Mouse (Mus musculus) heart, embryonic 10.5 days (tissue): ENCODE measurements around the gene Fam117b. TPM values are rescaled to one million over a fixed set of nuclear protein-coding genes. Genes with fewer than 3 reads are reported as not detected.

Experiments
- DNase-seq: peaks from one replicate; pipeline ENCODE4 v3.0.0-alpha.2; 2017; ENCODE audit warnings: low spot score
- H3K27ac ChIP-seq: fragments of 300-500 bp; sonication (generic); 2 replicates; pipeline ENCODE4 v1.5.1; 2016; ENCODE audit warnings: mild to moderate bottlenecking
- H3K27me3 ChIP-seq: fragments of 300-500 bp; sonication (generic); 2 replicates; pipeline ENCODE4 v1.6.1; 2016; ENCODE audit warnings: mild to moderate bottlenecking; ENCODE audit not compliant: poor library complexity, insufficient read depth, severe bottlenecking
- H3K36me3 ChIP-seq: fragments of 300-500 bp; sonication (generic); 2 replicates; pipeline ENCODE4 v1.6.1; 2016; ENCODE audit warnings: mild to moderate bottlenecking, moderate library complexity
- H3K4me1 ChIP-seq: fragments of 300-500 bp; sonication (generic); 2 replicates; pipeline ENCODE4 v1.6.1; 2016; ENCODE audit warnings: mild to moderate bottlenecking
- H3K4me3 ChIP-seq: fragments of 300-500 bp; sonication (generic); 2 replicates; pipeline ENCODE4 v1.5.1; 2016; ENCODE audit warnings: mild to moderate bottlenecking, moderate library complexity
- H3K9me3 ChIP-seq: fragments of 300-500 bp; sonication (generic); 2 replicates; pipeline ENCODE4 v1.6.1; 2016; ENCODE audit warnings: mild to moderate bottlenecking, moderate library complexity
- WGBS: fragments of 180-500 bp; shearing (Covaris S2); methylation state at CpG from one replicate; pipeline ENCODE4 v1.1.7; 2016; 5-methylcytosine and 5-hydroxymethylcytosine counted together
- polyA plus RNA-seq: library from polyadenylated mRNA; unstranded; fragments of >200 nt; fragmentation: Nextera tagmentation; extraction: Ambion mirVana; gene quantifications from 2 replicates; pipeline ENCODE4 v1.2.1, GENCODE M21; 2016

The Fam117b gene
- polyA plus RNA-seq, 1 experiment from 2014 or later, result 6.7 TPM

DNA sequence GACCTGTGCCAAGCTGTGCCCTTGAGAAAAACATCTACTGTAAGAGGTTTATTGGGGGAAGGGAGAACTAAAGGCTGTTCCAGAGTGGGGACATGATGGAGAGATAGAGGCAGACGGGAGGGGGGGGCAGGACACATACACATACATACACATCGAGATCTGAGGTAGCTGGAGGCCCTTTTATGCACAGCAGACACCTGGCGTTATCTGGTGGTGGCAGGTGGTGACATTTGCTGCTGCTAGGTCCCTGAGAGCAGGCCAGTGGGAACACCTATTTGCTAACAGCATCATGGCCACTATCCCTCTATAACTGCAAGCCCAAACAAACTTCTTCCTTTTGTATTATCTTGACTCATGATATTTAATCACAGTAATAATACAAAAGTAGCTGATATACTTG lies 44.4 kb downstream of the Fam117b start:
- H3K36me3 ChIP-seq, result peaks cover 22% of the 10 kb centered on the region; the same call in 1 of the 2 replicates
- H3K9me3 ChIP-seq, result no peaks in the 10 kb centered on the region
- WGBS, result 80% methylated on average over 3 of the region's 3 CpGs
- no peaks in the 10 kb centered on the region for H3K4me1 ChIP-seq
- no peak overlapping the region for H3K4me3 ChIP-seq
- no peaks in the 10 kb centered on the region for H3K27me3 ChIP-seq
- no peak for DNase-seq
- no peak overlapping the region for H3K27ac ChIP-seq

GRCm38 (mm10) chr1:59959941-59960340 lies 47.1 kb downstream of the Fam117b start:
- DNase-seq, result no peak
- WGBS, result 71% methylated on average over 1 of the region's 1 CpGs
- Histone ChIP-seq H3K27me3 (no peaks in the 10 kb centered on the region), H3K36me3 (peaks cover 39% of the 10 kb centered on the region; the same call in 1 of the 2 replicates), H3K27ac (no peak overlapping the region), H3K4me3 (no peak overlapping the region), H3K9me3 (no peaks in the 10 kb centered on the region), H3K4me1 (no peaks in the 10 kb centered on the region)

DNA sequence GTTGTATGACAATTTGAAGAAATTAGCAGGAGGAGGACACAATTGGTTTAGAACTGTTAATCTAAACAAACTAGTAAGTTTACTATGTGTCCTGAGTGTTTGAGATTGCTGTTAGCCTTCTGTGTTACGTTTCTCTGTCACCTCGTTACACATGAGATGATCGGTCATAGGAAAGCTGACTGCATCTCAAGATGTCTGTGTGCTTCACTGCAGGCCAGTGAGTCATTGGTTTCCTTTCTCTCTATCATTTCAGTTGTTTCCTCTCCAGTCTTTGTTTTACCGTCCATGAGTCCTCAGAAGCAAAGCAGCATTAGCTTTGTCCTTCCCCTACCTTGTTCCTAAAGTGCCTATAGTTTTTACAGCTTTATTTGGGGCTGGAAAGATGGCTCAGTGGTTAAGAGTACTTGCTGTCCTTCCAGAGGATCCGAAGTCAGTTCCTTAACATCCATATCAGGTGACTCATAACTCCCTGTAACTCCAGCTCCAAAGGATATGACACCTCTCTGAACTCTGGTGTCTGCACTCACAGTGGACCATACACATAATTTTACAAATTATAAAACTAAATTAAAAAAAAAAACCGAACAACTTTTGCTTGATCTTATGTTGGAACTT lies 53.5 kb downstream of the Fam117b start:
- 61% methylated on average over 6 of the region's 6 CpGs for WGBS
- Histone ChIP-seq H3K36me3 (peaks cover 39% of the 10 kb centered on the region), H3K4me1 (0 out of 2 replicates have a peak, but pooled peaks cover 7% of the 10 kb centered on the region), H3K9me3 (no peaks in the 10 kb centered on the region), H3K27me3 (no peaks in the 10 kb centered on the region), H3K4me3 (no peak overlapping the region), H3K27ac (no peak overlapping the region)
- DNase-seq, result no peak

DNA sequence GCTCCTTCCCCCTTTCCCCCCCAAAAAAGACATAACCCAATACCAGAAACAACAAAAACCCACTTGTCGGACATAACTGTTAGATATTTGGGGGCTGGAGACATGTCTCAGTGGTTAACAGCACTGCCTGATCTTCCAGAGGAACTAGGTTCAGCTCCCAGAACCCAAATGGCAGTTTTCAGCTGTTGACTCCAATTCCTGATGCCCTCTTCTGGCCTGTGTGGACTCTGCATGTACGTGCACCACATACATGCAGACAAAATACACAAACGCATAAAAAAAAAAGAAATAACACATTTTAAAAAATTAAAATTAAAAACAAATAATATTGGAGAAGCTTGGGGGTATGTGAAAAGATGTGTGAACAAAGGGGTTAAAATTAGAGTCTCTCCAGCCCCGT lies 54.5 kb downstream of the Fam117b start:
- Histone ChIP-seq H3K27me3 (no peaks in the 10 kb centered on the region), H3K4me1 (0 out of 2 replicates have a peak, but pooled peaks cover 7% of the 10 kb centered on the region), H3K27ac (no peak overlapping the region), H3K4me3 (no peak overlapping the region), H3K36me3 (peaks cover 38% of the 10 kb centered on the region), H3K9me3 (no peaks in the 10 kb centered on the region)
- no peak for DNase-seq
- 86% methylated on average over 4 of the region's 4 CpGs for WGBS

- DNase-seq, result no peak
- Histone ChIP-seq H3K36me3 (peaks cover 37% of the 10 kb centered on the region), H3K27me3 (no peaks in the 10 kb centered on the region), H3K4me3 (no peak overlapping the region), H3K4me1 (no peaks in the 10 kb centered on the region), H3K27ac (no peak overlapping the region), H3K9me3 (no peaks in the 10 kb centered on the region)
These were observed 73.8 kb downstream of the Fam117b start for GRCm38 (mm10) chr1:59986626-59987025.

DNA sequence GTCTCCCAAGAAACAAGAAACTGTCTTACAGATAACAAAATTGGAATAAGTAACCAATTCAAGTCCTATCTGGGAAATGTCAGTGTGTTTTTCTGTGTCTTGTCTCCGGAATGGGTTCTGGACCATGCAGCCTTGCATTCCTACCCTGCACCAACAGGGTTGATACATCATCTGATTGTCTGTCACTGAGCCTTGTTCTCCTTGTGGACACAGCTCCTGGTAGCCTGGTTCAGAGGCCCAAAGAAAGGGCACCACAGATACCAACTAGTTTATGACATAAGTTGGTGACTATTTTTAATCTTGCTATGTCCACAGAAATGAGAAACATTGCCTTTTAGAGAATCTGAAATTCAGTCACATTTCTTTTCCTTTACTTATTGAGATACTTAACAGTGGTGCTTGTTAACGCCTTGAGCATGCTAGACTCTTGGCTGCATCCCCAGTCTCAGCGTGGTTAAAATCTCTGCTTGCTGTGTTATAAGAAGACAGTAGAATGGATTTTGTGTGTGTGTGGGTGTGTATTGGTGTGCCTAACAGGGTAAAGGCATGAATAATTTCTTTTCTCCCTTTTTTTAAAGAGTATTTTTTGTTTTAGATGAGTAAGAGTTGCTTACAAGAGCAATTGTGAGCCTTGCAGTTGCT lies 74.7 kb downstream of the Fam117b start:
- Histone ChIP-seq H3K27me3 (no peaks in the 10 kb centered on the region), H3K9me3 (no peaks in the 10 kb centered on the region), H3K36me3 (peaks cover 35% of the 10 kb centered on the region), H3K4me1 (no peaks in the 10 kb centered on the region), H3K27ac (no peak overlapping the region), H3K4me3 (no peak overlapping the region)
- no peak for DNase-seq
- WGBS, result 86% methylated on average over 3 of the region's 3 CpGs

DNA sequence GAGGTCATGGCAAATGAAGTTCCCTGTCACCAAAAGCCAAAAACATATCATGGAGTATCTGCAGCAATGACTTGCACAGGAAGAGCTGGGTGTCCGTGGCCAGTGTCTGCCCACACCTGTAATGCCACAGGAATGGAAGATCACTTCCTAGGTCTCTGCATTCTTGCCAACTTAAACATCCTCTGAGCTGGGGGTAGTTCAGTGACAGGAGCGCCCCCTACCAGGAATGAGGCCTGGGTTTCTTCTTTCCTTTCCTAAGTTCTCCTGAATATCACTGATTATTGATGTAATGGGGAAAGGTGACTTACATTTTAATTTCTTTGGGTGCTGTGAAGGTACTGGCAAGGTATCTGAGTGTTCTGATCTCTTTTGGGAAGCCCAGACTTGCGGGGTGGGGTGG lies 82.8 kb downstream of the Fam117b start:
- no peak overlapping the region for H3K27ac ChIP-seq
- H3K4me3 ChIP-seq, result no peak overlapping the region
- no peak for DNase-seq
- WGBS, result 45% methylated on average over 3 of the region's 3 CpGs
- peaks cover 8% of the 10 kb centered on the region for H3K4me1 ChIP-seq
- H3K27me3 ChIP-seq, result no peaks in the 10 kb centered on the region
- peaks cover 8% of the 10 kb centered on the region; the same call in 1 of the 2 replicates for H3K36me3 ChIP-seq
- H3K9me3 ChIP-seq, result no peaks in the 10 kb centered on the region

DNA sequence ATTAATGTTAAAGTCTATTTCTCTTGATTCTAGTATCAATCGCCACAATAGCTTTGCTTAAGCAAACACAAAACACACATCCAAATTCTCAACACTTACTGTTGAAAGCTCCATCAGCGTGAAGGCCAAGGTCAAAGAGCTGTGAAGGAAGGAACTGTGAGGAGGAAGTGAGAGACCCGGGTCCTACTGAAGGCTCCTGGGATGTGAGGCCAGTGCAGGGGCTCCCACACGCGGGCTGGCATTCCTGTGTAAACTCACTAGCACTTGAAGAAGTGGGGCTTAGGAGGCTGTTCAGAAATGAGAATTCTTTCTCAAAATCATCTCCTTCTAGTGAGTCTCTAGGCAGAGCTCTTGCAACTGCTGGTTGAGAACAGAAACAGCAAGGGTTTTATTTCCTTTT lies 84.5 kb downstream of the Fam117b start:
- Histone ChIP-seq H3K27ac (no peak overlapping the region), H3K9me3 (no peaks in the 10 kb centered on the region), H3K36me3 (no peaks in the 10 kb centered on the region), H3K4me1 (peaks cover 8% of the 10 kb centered on the region), H3K4me3 (no peak overlapping the region), H3K27me3 (no peaks in the 10 kb centered on the region)
- WGBS, result 58% methylated on average over 5 of the region's 5 CpGs
- DNase-seq, result no peak

- H3K27me3 ChIP-seq, result no peaks in the 10 kb centered on the region
- no peak for DNase-seq
- no peaks in the 10 kb centered on the region for H3K9me3 ChIP-seq
- no peak overlapping the region for H3K4me3 ChIP-seq
- H3K4me1 ChIP-seq, result peaks cover 8% of the 10 kb centered on the region
- 36% methylated on average over 2 of the region's 2 CpGs for WGBS
- no peaks in the 10 kb centered on the region for H3K36me3 ChIP-seq
- H3K27ac ChIP-seq, result no peak overlapping the region
These were observed 87.5 kb downstream of the Fam117b start for GRCm38 (mm10) chr1:60000319-60000718.

- Histone ChIP-seq H3K4me3 (no peak overlapping the region), H3K27ac (no peak overlapping the region), H3K9me3 (no peaks in the 10 kb centered on the region), H3K36me3 (no peaks in the 10 kb centered on the region), H3K4me1 (no peaks in the 10 kb centered on the region), H3K27me3 (no peaks in the 10 kb centered on the region)
- WGBS, result 86% methylated on average over 10 of the region's 10 CpGs
- no peak for DNase-seq
These were observed 94.5 kb downstream of the Fam117b start for GRCm38 (mm10) chr1:60007337-60007736.

GRCm38 (mm10) chr1:60008743-60009142 lies 95.9 kb downstream of the Fam117b start:
- Histone ChIP-seq H3K4me1 (no peaks in the 10 kb centered on the region), H3K27ac (no peak overlapping the region), H3K4me3 (no peak overlapping the region), H3K36me3 (no peaks in the 10 kb centered on the region), H3K27me3 (no peaks in the 10 kb centered on the region), H3K9me3 (no peaks in the 10 kb centered on the region)
- WGBS, result 81% methylated on average over 2 of the region's 2 CpGs
- DNase-seq, result no peak

DNA sequence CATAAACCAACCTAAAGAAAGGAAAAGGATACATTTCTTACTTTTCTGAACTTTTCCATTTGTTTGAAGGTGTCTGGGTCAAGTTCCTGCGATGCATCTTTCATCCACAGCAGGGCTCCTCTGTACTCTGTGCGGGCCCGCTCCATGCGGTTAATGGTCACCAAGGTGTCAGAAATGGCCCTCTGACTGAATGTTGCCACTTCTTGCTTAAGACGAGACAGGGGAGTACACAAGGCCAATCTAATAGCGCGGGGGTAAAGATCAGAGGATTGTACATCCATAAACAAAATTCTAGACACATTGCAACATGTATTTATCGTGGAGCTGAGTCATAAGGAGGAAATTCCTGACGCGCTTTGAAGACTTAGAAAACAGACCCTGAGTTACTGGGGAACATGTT lies 101.0 kb downstream of the Fam117b start:
- Histone ChIP-seq H3K9me3 (no peaks in the 10 kb centered on the region), H3K27me3 (no peaks in the 10 kb centered on the region), H3K36me3 (no peaks in the 10 kb centered on the region), H3K4me1 (no peaks in the 10 kb centered on the region), H3K27ac (no peak overlapping the region), H3K4me3 (no peak overlapping the region)
- no peak for DNase-seq
- WGBS, result 89% methylated on average over 10 of the region's 10 CpGs

- Histone ChIP-seq H3K4me1 (no peaks in the 10 kb centered on the region), H3K4me3 (no peak overlapping the region), H3K27me3 (no peaks in the 10 kb centered on the region), H3K9me3 (no peaks in the 10 kb centered on the region), H3K27ac (no peak overlapping the region), H3K36me3 (no peaks in the 10 kb centered on the region)
- WGBS, result 88% methylated on average over 6 of the region's 6 CpGs
- no peak for DNase-seq
These were observed 102.7 kb downstream of the Fam117b start for GRCm38 (mm10) chr1:60015511-60015910.
